Mouse (Mus musculus) E14TG2a.4 (cell line): ENCODE results near the gene Habp2.

Experiments used
- CTCF ChIP-seq: conservative IDR thresholded peaks from 2 replicates; pipeline ENCODE4 v1.5.1; 2014; ENCODE audit warnings: low read length
- NANOG ChIP-seq: IDR thresholded peaks from 2 replicates; pipeline ENCODE4 v1.6.1; 2014; ENCODE audit warnings: borderline replicate concordance, low read length, mixed read lengths
- POU5F1 ChIP-seq: IDR thresholded peaks from 2 replicates; pipeline ENCODE4 v1.6.1; 2014; ENCODE audit warnings: low read length, borderline replicate concordance

DNA sequence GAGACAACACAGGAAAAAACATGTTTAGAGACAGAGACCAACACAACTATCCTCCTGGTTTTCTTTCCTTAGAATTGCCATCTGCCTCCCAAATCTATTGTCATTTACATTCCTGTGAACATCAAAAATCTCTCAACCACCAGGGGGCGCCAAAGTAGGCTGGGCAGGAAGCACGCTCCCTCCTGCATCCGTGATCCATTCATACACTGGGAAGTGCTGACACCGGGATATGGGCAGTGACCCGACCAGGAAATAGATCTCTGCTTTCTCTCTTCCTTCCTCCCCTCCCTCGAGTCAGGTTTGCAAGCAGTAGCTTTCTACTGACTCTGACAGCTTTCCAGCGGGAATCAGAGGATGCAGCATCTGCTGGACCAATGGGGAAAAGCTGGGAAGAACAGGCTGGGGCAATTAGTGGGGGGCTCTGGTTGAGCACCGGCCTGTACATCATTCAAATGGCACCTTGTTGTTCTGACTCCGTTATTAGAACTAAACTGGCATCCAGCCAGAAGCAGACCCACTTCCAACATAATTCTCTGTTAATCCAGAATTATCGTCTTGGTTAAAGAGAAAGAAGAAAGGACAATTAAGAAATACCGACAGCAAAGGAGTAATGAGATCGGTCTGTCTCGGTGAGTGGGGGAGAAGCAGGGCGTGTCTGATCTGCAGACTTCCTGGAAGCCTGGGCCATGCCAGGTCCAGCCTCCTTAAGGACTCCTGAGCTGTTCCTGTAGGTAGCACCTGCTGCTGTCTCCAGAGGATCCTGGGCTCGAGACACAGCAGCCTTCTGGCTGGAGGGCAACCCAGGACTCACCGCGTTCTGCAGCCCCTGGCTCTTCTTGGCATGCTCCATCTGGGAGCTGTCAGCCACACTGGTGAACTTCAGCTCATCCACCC, 69.8 kb downstream of the Habp2 start:
- TF ChIP-seq CTCF = peak; percentile 70
- no peak for TF ChIP-seq POU5F1
- TF ChIP-seq NANOG = no peak
